Mouse (Mus musculus): ENCODE measurements around the gene Zdhhc21.
A peak's percentile ranks its signal among the peaks of the same experiment; 100 is the strongest.

DNA sequence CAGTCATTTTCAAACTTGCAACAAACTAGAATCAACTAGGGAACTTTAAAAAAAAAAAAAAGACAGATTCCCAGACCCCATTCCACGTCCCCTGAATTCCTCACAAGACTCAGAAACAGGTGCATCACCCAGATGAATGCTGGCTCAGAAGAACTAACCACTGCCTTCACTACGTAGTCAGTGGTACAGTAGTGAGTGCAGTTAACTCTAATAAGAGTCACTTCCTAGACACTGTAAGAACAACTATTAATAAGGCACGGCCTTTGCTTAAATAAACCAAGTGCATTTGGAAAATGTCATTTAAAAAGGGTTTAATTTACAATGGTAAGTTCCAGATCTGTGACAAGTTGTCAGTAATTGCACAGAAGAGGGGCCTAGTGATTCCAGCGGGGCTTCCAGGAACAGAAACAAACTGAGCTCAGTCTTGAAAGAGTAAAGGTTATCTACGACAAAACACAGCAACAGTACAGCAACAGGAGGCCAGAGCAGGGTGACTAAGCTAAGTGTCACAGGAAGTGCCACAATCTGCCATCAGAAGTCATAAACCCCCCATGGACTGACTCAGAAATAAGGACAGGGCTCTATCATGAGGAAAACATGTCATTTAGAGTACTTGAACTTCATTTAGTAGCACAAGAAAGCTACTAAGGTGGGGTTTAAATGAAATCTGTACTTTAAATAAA, 11.1 kb downstream of the Zdhhc21 start:
- TF ChIP-seq CTCF (IDR thresholded peaks at IDR 0.05; ENCODE audit: control insufficient read depth, insufficient read depth, insufficient read length): no peak
- peak; percentile 49 for TF ChIP-seq MYOD1 (IDR thresholded peaks at IDR 0.05; ENCODE audit: control insufficient read depth, insufficient read length, low read depth)
- no peak for TF ChIP-seq CEBPB (IDR thresholded peaks at IDR 0.05; ENCODE audit: low read depth)
- TF ChIP-seq USF1 (IDR thresholded peaks at IDR 0.05; ENCODE audit: low read depth): no peak

Measured in C2C12 (cell line).